ENCODE assay signal across 9 mouse cellular contexts in genomic region chr5:149679886-149680285, GRCm38 (mm10). TPM values are rescaled to one million over a fixed set of nuclear protein-coding genes. Genes with fewer than 3 reads are reported as not detected.
DNase-seq lines count a peak whose midpoint lies in the region; ATAC-seq and TF ChIP-seq lines count a peak whose summit lies in the region.
"Had no signal": no experiment of that assay in that cellular context is flagged by ENCODE, and none has a peak within 500 bp of the region (broad histone marks: within the 10 kb centered on the region; RNA-seq: fewer than 3 reads in every experiment).

No protein-coding gene starts in this region.

- 0 out of 2 replicates have a peak overlapping the region, but pooled peaks have one; percentile 92 for H3K4me2 ChIP-seq in heart, embryonic 11.5 days
- H3K4me2 ChIP-seq in lung, embryonic 14.5 days: peak overlapping the region; percentile 98
- peak overlapping the region; percentile 92 for H3K4me2 ChIP-seq in forebrain, embryonic 15.5 days (replicated peaks)
- peak overlapping the region; percentile 72 for H3K4me2 ChIP-seq in neural tube, embryonic 13.5 days

- no peak overlapping the region for H3K9ac ChIP-seq in heart, embryonic 11.5 days (ENCODE audit: low read depth, low read length)
- H3K9ac ChIP-seq in lung, embryonic 14.5 days: peak overlapping the region; percentile 81; the same call in 1 of the 2 replicates
- H3K9ac ChIP-seq in forebrain, embryonic 15.5 days (replicated peaks): no peak overlapping the region
- H3K9ac ChIP-seq in neural tube, embryonic 13.5 days: no peak overlapping the region

- H3K4me3 ChIP-seq in heart, embryonic 11.5 days (ENCODE audit: low read depth, low read length): no peak overlapping the region
- H3K4me3 ChIP-seq in lung, embryonic 14.5 days (ENCODE audit: low read depth, low read length): no peak overlapping the region
- no peak overlapping the region for H3K4me3 ChIP-seq in forebrain, embryonic 15.5 days
- H3K4me3 ChIP-seq in neural tube, embryonic 13.5 days: 0 out of 2 replicates have a peak overlapping the region, but pooled peaks have one; percentile 71

- H3K4me1 ChIP-seq in heart, embryonic 11.5 days (ENCODE audit: control insufficient read depth, insufficient read depth, low read length): peaks cover 5% of the 10 kb centered on the region; the same call in 1 of the 2 replicates
- no peaks in the 10 kb centered on the region for H3K4me1 ChIP-seq in lung, embryonic 14.5 days (ENCODE audit: insufficient read depth)
- H3K4me1 ChIP-seq in forebrain, embryonic 15.5 days: peaks cover 21% of the 10 kb centered on the region
- peaks cover 12% of the 10 kb centered on the region for H3K4me1 ChIP-seq in neural tube, embryonic 13.5 days (replicated peaks)

- no peak for DNase-seq in heart, postnatal 4 days
- peak; percentile 23 for DNase-seq in lung, embryonic 14.5 days
- DNase-seq in lung, postnatal 4 days: no peak
- DNase-seq in T-cell, adult 2 months (ENCODE audit: low spot score): no peak
- DNase-seq in frontal cortex, postnatal 36 days (ENCODE audit: low spot score in 2 of 2): no peak
- DNase-seq: heart, postnatal 10 days had no signal

- H3K27ac ChIP-seq in heart, embryonic 11.5 days (ENCODE audit: low read depth, low read length): no peak overlapping the region
- H3K27ac ChIP-seq in lung, embryonic 14.5 days (ENCODE audit: low read depth): no peak overlapping the region
- H3K27ac ChIP-seq in forebrain, embryonic 15.5 days (replicated peaks): peak overlapping the region; percentile 79
- H3K27ac ChIP-seq in neural tube, embryonic 13.5 days (replicated peaks): no peak overlapping the region

- no peaks in the 10 kb centered on the region for H3K36me3 ChIP-seq in heart, embryonic 11.5 days (ENCODE audit: control insufficient read depth, insufficient read depth, low read length)
- no peaks in the 10 kb centered on the region for H3K36me3 ChIP-seq in lung, embryonic 14.5 days (ENCODE audit: insufficient read depth)
- H3K36me3 ChIP-seq in forebrain, embryonic 15.5 days: no peaks in the 10 kb centered on the region
- no peaks in the 10 kb centered on the region for H3K36me3 ChIP-seq in neural tube, embryonic 13.5 days

- no peak for TF ChIP-seq CTCF in lung, embryonic 14.5 days (IDR thresholded peaks at IDR 0.05; ENCODE audit: low read depth)

- 0 out of 2 replicates have a peak, but pooled peaks cover 3% of the 10 kb centered on the region for H3K27me3 ChIP-seq in heart, embryonic 11.5 days (ENCODE audit: control insufficient read depth, insufficient read depth, low read length)
- no peaks in the 10 kb centered on the region for H3K27me3 ChIP-seq in lung, embryonic 14.5 days (ENCODE audit: insufficient read depth, low read length)
- H3K27me3 ChIP-seq in forebrain, embryonic 15.5 days: no peaks in the 10 kb centered on the region
- no peaks in the 10 kb centered on the region for H3K27me3 ChIP-seq in neural tube, embryonic 13.5 days

- ATAC-seq in heart, embryonic 11.5 days (replicated peaks; ENCODE audit: insufficient number of reproducible peaks, low FRiP score, low TSS enrichment): no peak
- no peak for ATAC-seq in lung, embryonic 14.5 days (ENCODE audit: insufficient read depth)
- no peak for ATAC-seq in forebrain, embryonic 15.5 days (replicated peaks)
- ATAC-seq in neural tube, embryonic 13.5 days (ENCODE audit: low read depth): no peak

- H3K9me3 ChIP-seq in heart, embryonic 11.5 days (replicated peaks; ENCODE audit: control insufficient read depth, low read length): no peaks in the 10 kb centered on the region
- H3K9me3 ChIP-seq in lung, embryonic 14.5 days (ENCODE audit: low read depth, low read length): no peaks in the 10 kb centered on the region
- H3K9me3 ChIP-seq in forebrain, embryonic 15.5 days: no peaks in the 10 kb centered on the region
- no peaks in the 10 kb centered on the region for H3K9me3 ChIP-seq in neural tube, embryonic 13.5 days

- 71% methylated on average over 7 of the region's 7 CpGs for WGBS in heart, embryonic 11.5 days (ENCODE audit: insufficient replicate concordance)
- 45% methylated on average over 7 of the region's 7 CpGs for WGBS in lung, embryonic 14.5 days
- WGBS in forebrain, embryonic 15.5 days: 29% methylated on average over 7 of the region's 7 CpGs
- 56% methylated on average over 7 of the region's 7 CpGs for WGBS in neural tube, embryonic 13.5 days

RNA-seq across cellular contexts. Expression of gene B3glct, which starts 1.9 kb away (rescaled TPM):
- polyA plus RNA-seq in heart, embryonic 11.5 days (2014; fragmentation: Nextera tagmentation; extraction: Ambion mirVana): 14.9 and 15.0 TPM in 2 replicates
- total RNA-seq in heart, postnatal 4 days (2021): 10 to 100 TPM; 13.0 to 14.0 TPM
- 19.1 and 19.2 TPM in 2 replicates for polyA plus RNA-seq in lung, embryonic 14.5 days (2014; fragmentation: Nextera tagmentation; extraction: Ambion mirVana)
- polyA plus RNA-seq in forebrain, embryonic 15.5 days (2015; fragmentation: Nextera tagmentation; extraction: Ambion mirVana): 12.8 and 13.2 TPM in 2 replicates
- polyA plus RNA-seq in neural tube, embryonic 13.5 days (2015; fragmentation: Nextera tagmentation; extraction: Ambion mirVana): 14.5 and 16.1 TPM in 2 replicates

RNA-seq across cellular contexts. Expression of gene Hsph1, which starts 43.7 kb away (rescaled TPM):
- polyA plus RNA-seq in heart, embryonic 11.5 days (2014; fragmentation: Nextera tagmentation; extraction: Ambion mirVana): 55.2 and 57.4 TPM in 2 replicates
- total RNA-seq in heart, postnatal 4 days (2021): 10 to 100 TPM; 16.7 to 19.0 TPM
- 57.0 and 57.4 TPM in 2 replicates for polyA plus RNA-seq in lung, embryonic 14.5 days (2014; fragmentation: Nextera tagmentation; extraction: Ambion mirVana)
- 108 and 112 TPM in 2 replicates for polyA plus RNA-seq in forebrain, embryonic 15.5 days (2015; fragmentation: Nextera tagmentation; extraction: Ambion mirVana)
- polyA plus RNA-seq in neural tube, embryonic 13.5 days (2015; fragmentation: Nextera tagmentation; extraction: Ambion mirVana): 90.7 and 108 TPM in 2 replicates
